Mouse (Mus musculus) E14TG2a.4 (cell line): Measurements from ENCODE around the gene Kremen2.

Experiments
- CTCF ChIP-seq: conservative IDR thresholded peaks from 2 replicates; pipeline ENCODE4 v1.5.1; 2014; ENCODE audit warnings: low read length
- POU5F1 ChIP-seq: IDR thresholded peaks from 2 replicates; pipeline ENCODE4 v1.6.1; 2014; ENCODE audit warnings: low read length, borderline replicate concordance

DNA sequence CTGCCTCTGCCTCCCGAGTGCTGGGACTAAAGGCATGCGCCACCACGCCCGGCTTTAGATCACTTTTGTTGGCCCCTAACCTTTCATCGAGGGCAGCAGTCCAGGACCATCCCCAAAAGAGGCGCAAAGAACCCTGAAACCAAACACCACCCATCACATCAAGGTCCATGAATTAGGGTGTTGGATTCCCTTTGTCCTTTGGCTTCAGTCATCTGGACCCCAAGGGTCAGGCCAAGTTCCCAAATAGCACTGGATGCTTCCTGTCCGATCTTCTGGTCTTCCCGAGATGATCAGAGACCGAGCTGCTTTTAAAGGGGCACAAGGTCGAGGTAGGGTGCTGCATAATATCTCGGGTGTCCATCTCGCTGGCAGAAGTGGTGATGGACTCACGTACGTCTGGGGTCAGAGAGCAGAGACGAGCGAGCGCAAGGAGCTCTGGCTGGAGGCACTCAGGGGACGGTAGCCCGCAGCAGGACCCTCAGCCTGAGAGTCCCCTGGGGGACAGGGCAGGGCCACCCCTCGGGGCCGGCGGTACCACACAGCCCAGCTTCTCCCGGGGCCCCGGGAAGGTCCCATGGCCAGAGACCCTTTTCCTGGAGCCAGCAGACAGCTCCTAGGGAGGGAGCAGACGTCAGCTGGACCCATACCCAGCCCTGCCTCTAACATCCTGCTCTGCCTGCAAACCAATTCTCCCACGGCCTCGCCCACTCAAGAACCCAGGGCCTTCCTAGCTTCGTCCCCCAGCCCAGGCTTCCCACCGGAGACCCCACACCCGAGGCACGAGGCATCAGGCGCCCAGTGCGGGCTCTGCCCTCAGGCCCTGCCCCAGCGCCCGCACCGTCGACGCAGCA is 4.0 kb downstream of the Kremen2 start:
- TF ChIP-seq CTCF (no peak), POU5F1 (no peak)
